Comparison of ENCODE assay signal across 8 mouse cellular contexts in the genomic region with DNA sequence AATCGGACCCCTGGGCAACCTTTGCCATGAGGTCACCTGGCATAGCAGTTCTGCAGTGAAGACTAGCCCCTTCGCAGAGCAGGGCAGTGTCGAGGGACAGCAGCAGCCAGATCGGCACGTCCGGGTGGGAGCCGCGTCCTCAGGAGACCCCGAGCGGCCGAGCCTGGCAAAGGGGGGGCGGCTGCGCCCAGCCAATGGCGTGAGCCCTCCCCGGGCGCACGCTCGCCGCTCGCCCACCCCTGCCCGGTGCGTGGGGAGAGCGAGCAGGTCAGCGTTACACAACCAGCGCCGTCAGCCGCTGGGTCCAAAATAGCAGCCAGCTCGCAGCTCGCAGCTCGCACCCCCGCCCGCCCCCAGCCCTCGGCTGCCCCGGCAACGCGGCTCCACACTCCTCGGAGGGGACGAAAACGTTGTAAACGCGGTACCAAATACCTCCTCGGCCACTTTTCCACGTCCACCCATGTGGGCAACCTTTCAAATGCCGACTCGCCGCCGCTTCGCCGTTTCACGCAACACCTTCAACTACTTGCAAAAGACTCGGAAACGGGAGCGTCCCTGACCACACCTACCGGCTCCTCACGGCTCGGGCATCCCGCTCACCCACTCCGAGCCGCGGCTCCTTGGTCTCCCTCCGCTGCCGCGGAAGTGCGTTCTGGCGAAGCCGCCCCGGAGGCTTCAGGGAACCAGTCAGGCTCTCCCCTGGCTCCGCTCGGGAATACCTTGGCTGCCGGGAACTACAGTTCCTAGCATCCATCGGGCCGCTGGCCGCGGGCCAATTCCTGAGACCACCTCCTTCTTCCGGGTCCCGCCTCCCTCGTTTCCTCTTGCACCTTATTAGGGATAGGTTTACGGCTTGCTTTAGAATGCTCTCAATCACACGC. TPM values are rescaled to one million over a fixed set of nuclear protein-coding genes. Genes with fewer than 3 reads are reported as not detected.
A peak's percentile ranks its signal among the peaks of the same experiment; 100 is the strongest.
DNase-seq lines count a peak whose midpoint lies in the region; ATAC-seq and TF ChIP-seq lines count a peak whose summit lies in the region.

A gene (minus strand): TSS at position 763 of the 881 bp plus-strand sequence.

- peak; percentile 82 for DNase-seq in A20 (ENCODE audit: low read depth, low spot score)
- peak; percentile 68 for DNase-seq in fat pad, adult 2 months (ENCODE audit: extremely low read depth, low read depth, low spot score)
- DNase-seq in kidney, postnatal 10 days: peak; percentile 99
- peak; percentile 43 to 48 for DNase-seq in natural killer cell, adult 2 months (ENCODE audit: low spot score in 2 of 2)

- TF ChIP-seq CTCF in bone marrow macrophage, adult 2 months (IDR thresholded peaks at IDR 0.05; ENCODE audit: low read depth, low read length): no peak

- no peak for TF ChIP-seq POLR2A in bone marrow macrophage, adult 2 months (IDR thresholded peaks at IDR 0.05; ENCODE audit: borderline replicate concordance, low read depth, low read length)

- H3K4me1 ChIP-seq in bone marrow macrophage, adult 2 months (ENCODE audit: control insufficient read depth, insufficient read depth, low read length): no peaks in the 10 kb centered on the region
- peaks cover 14% of the 10 kb centered on the region for H3K4me1 ChIP-seq in heart, embryonic 13.5 days
- peaks cover 7% of the 10 kb centered on the region; the same call in 1 of the 2 replicates for H3K4me1 ChIP-seq in liver, embryonic 12.5 days
- peaks cover 4% of the 10 kb centered on the region; the same call in 1 of the 2 replicates for H3K4me1 ChIP-seq in stomach, embryonic 15.5 days

- peak within 1 kb of the TSS; percentile 90 for H3K9ac ChIP-seq in heart, embryonic 13.5 days
- H3K9ac ChIP-seq in liver, embryonic 12.5 days: peak within 1 kb of the TSS; percentile 70
- peak within 1 kb of the TSS; percentile 52 for H3K9ac ChIP-seq in stomach, embryonic 15.5 days

- ATAC-seq in heart, embryonic 13.5 days (ENCODE audit: extremely low read depth, insufficient number of reproducible peaks, low FRiP score, low TSS enrichment): peak; percentile 87
- ATAC-seq in liver, embryonic 12.5 days: peak; percentile 82
- ATAC-seq in stomach, embryonic 15.5 days (ENCODE audit: insufficient read depth, low FRiP score, low read depth): peak; percentile 97

- peak within 1 kb of the TSS; percentile 87 for H3K4me2 ChIP-seq in heart, embryonic 13.5 days
- peak within 1 kb of the TSS; percentile 93 for H3K4me2 ChIP-seq in liver, embryonic 12.5 days
- peak within 1 kb of the TSS; percentile 74 for H3K4me2 ChIP-seq in stomach, embryonic 15.5 days

- H3K27ac ChIP-seq in bone marrow macrophage, adult 2 months (ENCODE audit: insufficient read depth, low read depth, low read length): no peak within 1 kb of the TSS; the same call in 1 of the 2 replicates
- peak within 1 kb of the TSS; percentile 97 for H3K27ac ChIP-seq in heart, embryonic 13.5 days (replicated peaks)
- peak within 1 kb of the TSS; percentile 64 for H3K27ac ChIP-seq in liver, embryonic 12.5 days
- H3K27ac ChIP-seq in stomach, embryonic 15.5 days: peak within 1 kb of the TSS; percentile 90

- WGBS in heart, embryonic 13.5 days: under 1% methylated on average over 78 of the region's 79 CpGs
- WGBS in liver, embryonic 12.5 days (ENCODE audit: insufficient replicate concordance): under 1% methylated on average over 79 of the region's 79 CpGs
- WGBS in stomach, embryonic 15.5 days: under 1% methylated on average over 78 of the region's 79 CpGs

- H3K9me3 ChIP-seq in heart, embryonic 13.5 days: no peaks in the 10 kb centered on the region
- no peaks in the 10 kb centered on the region for H3K9me3 ChIP-seq in liver, embryonic 12.5 days (replicated peaks)
- H3K9me3 ChIP-seq in stomach, embryonic 15.5 days: no peaks in the 10 kb centered on the region

- H3K4me3 ChIP-seq in bone marrow macrophage, adult 2 months (ENCODE audit: insufficient read depth, low read length): peak within 1 kb of the TSS; percentile 98
- H3K4me3 ChIP-seq in heart, embryonic 13.5 days: peak within 1 kb of the TSS; percentile 70
- H3K4me3 ChIP-seq in liver, embryonic 12.5 days: peak within 1 kb of the TSS; percentile 69
- H3K4me3 ChIP-seq in stomach, embryonic 15.5 days (replicated peaks): peak within 1 kb of the TSS; percentile 76

- H3K27me3 ChIP-seq in heart, embryonic 13.5 days (replicated peaks): peaks cover 7% of the 10 kb centered on the region; the same call in 1 of the 2 replicates
- H3K27me3 ChIP-seq in liver, embryonic 12.5 days (replicated peaks): no peaks in the 10 kb centered on the region; the same call in none of the 2 replicates
- H3K27me3 ChIP-seq in stomach, embryonic 15.5 days (replicated peaks): no peaks in the 10 kb centered on the region

- H3K36me3 ChIP-seq in heart, embryonic 13.5 days: peaks cover 9% of the 10 kb centered on the region
- H3K36me3 ChIP-seq in liver, embryonic 12.5 days: peaks cover 6% of the 10 kb centered on the region; the same call in 1 of the 2 replicates
- no peaks in the 10 kb centered on the region for H3K36me3 ChIP-seq in stomach, embryonic 15.5 days

RNA-seq across cellular contexts. Expression of the gene that starts here (rescaled TPM):
- polyA plus RNA-seq in bone marrow macrophage, adult 2 months (2012; ENCODE audit: insufficient read depth, insufficient read length, missing spikeins): 2.1 and 2.6 TPM in 2 replicates
- 12.8 and 14.0 TPM in 2 replicates for polyA plus RNA-seq in heart, embryonic 13.5 days (2015; fragmentation: Nextera tagmentation; extraction: Ambion mirVana)
- 10.0 and 10.8 TPM in 2 replicates for polyA plus RNA-seq in liver, embryonic 12.5 days (2016; fragmentation: Nextera tagmentation; extraction: Ambion mirVana)
- 21.0 and 24.1 TPM in 2 replicates for polyA plus RNA-seq in stomach, embryonic 15.5 days (2015; fragmentation: Nextera tagmentation; extraction: Ambion mirVana)

Comparison
In these comparisons a context has a peak if more than half of its experiments do, and no peak if none do; other contexts are left out.
1. DNase-seq: peak in every context shown above with its lines; median percentile 99 in kidney, postnatal 10 days; 82 in A20; 68 in fat pad, adult 2 months; 46 in natural killer cell, adult 2 months.